Mouse (Mus musculus): ENCODE measurements around the gene Smyd3.

Gene Smyd3

GRCm38 (mm10) chr1:179458987-179459368 lies 58.9 kb downstream of the Smyd3 start:
- no peak for DNase-seq (ENCODE audit: low read depth)

- DNase-seq (ENCODE audit: low read depth), result no peak
These were observed 59.4 kb downstream of the Smyd3 start for GRCm38 (mm10) chr1:179458236-179458986.

- no peak for DNase-seq (ENCODE audit: low read depth)
These were observed 63.2 kb downstream of the Smyd3 start for GRCm38 (mm10) chr1:179454600-179454999.

- peak; percentile 7 for DNase-seq (ENCODE audit: low read depth)
These were observed 66.6 kb downstream of the Smyd3 start for GRCm38 (mm10) chr1:179451211-179451610.

GRCm38 (mm10) chr1:179446845-179447212 lies 71.0 kb downstream of the Smyd3 start:
- no peak for DNase-seq (ENCODE audit: low read depth)

GRCm38 (mm10) chr1:179446127-179446844 lies 71.6 kb downstream of the Smyd3 start:
- DNase-seq (ENCODE audit: low read depth), result no peak

- DNase-seq (ENCODE audit: low read depth), result no peak
These were observed 74.0 kb downstream of the Smyd3 start for GRCm38 (mm10) chr1:179443835-179444234.

- DNase-seq (ENCODE audit: low read depth), result no peak
These were observed 74.4 kb downstream of the Smyd3 start for GRCm38 (mm10) chr1:179443423-179443822.

- DNase-seq (ENCODE audit: low read depth), result no peak
These were observed 81.2 kb downstream of the Smyd3 start for GRCm38 (mm10) chr1:179436596-179436995.

- DNase-seq (ENCODE audit: low read depth), result no peak
These were observed 83.2 kb downstream of the Smyd3 start for GRCm38 (mm10) chr1:179434443-179435260.

- no peak for DNase-seq (ENCODE audit: low read depth)
These were observed 84.0 kb downstream of the Smyd3 start for GRCm38 (mm10) chr1:179433828-179434227.

GRCm38 (mm10) chr1:179433355-179433754 lies 84.5 kb downstream of the Smyd3 start:
- no peak for DNase-seq (ENCODE audit: low read depth)

- no peak for DNase-seq (ENCODE audit: low read depth)
These were observed 87.8 kb downstream of the Smyd3 start for GRCm38 (mm10) chr1:179430077-179430476.

- no peak for DNase-seq (ENCODE audit: low read depth)
These were observed 92.9 kb downstream of the Smyd3 start for GRCm38 (mm10) chr1:179424879-179425472.

- DNase-seq (ENCODE audit: low read depth), result no peak
These were observed 98.8 kb downstream of the Smyd3 start for GRCm38 (mm10) chr1:179419091-179419490.

- no peak for DNase-seq (ENCODE audit: low read depth)
These were observed 109.8 kb downstream of the Smyd3 start for GRCm38 (mm10) chr1:179408086-179408485.

- no peak for DNase-seq (ENCODE audit: low read depth)
These were observed 117.0 kb downstream of the Smyd3 start for GRCm38 (mm10) chr1:179400835-179401234.

- no peak for DNase-seq (ENCODE audit: low read depth)
These were observed 119.2 kb downstream of the Smyd3 start for GRCm38 (mm10) chr1:179398639-179399038.

- no peak for DNase-seq (ENCODE audit: low read depth)
These were observed 131.4 kb downstream of the Smyd3 start for GRCm38 (mm10) chr1:179386237-179386975.

- DNase-seq (ENCODE audit: low read depth), result no peak
These were observed 132.2 kb downstream of the Smyd3 start for GRCm38 (mm10) chr1:179385691-179386090.

GRCm38 (mm10) chr1:179384296-179384695 lies 133.5 kb downstream of the Smyd3 start:
- no peak for DNase-seq (ENCODE audit: low read depth)

- no peak for DNase-seq (ENCODE audit: low read depth)
These were observed 139.7 kb downstream of the Smyd3 start for GRCm38 (mm10) chr1:179378102-179378501.

Data from naive thymus-derived CD4-positive, alpha-beta T cell, adult 2 months (primary cell).